Mouse (Mus musculus) embryonic facial prominence, embryonic 12.5 days (tissue): ENCODE measurements around the gene Asap2. TPM values are rescaled to one million over a fixed set of nuclear protein-coding genes. Genes with fewer than 3 reads are reported as not detected.
A peak's percentile ranks its signal among the peaks of the same experiment; 100 is the strongest.

Experiments
- ATAC-seq: fragments of 200-750 bp; cut with Nextera tagmentation; 2 replicates; pipeline ENCODE4 v1.8.0; 2017; ENCODE audit not compliant: insufficient number of reproducible peaks, insufficient read depth, low FRiP score, low TSS enrichment
- H3K27ac ChIP-seq: fragments of 300-500 bp; sonication (generic); 2 replicates; pipeline ENCODE4 v1.5.1; 2016; ENCODE audit warnings: mild to moderate bottlenecking
- H3K27me3 ChIP-seq: fragments of 300-500 bp; sonication (generic); 2 replicates; pipeline ENCODE4 v1.6.1; 2016; ENCODE audit warnings: mild to moderate bottlenecking, moderate library complexity
- H3K36me3 ChIP-seq: fragments of 300-500 bp; sonication (generic); 2 replicates; pipeline ENCODE4 v1.6.1; 2016; ENCODE audit warnings: mild to moderate bottlenecking
- H3K4me1 ChIP-seq: fragments of 300-500 bp; sonication (generic); 2 replicates; pipeline ENCODE4 v1.6.1; 2016
- H3K4me2 ChIP-seq: fragments of 300-500 bp; sonication (generic); replicated peaks from 2 replicates; pipeline ENCODE4 v1.6.1; 2016; ENCODE audit warnings: mild to moderate bottlenecking, moderate library complexity
- H3K4me3 ChIP-seq: fragments of 300-500 bp; sonication (generic); 2 replicates; pipeline ENCODE4 v1.5.1; 2016; ENCODE audit warnings: mild to moderate bottlenecking
- H3K9ac ChIP-seq: fragments of 300-500 bp; sonication (generic); 2 replicates; pipeline ENCODE4 v1.6.1; 2016; ENCODE audit warnings: mild to moderate bottlenecking, moderate library complexity
- H3K9me3 ChIP-seq: fragments of 300-500 bp; sonication (generic); 2 replicates; pipeline ENCODE4 v1.6.1; 2016; ENCODE audit warnings: mild to moderate bottlenecking, moderate library complexity
- WGBS: fragments of 180-500 bp; shearing (Covaris S2); methylation state at CpG from one replicate; pipeline ENCODE4 v1.1.7; 2016; 5-methylcytosine and 5-hydroxymethylcytosine counted together
- polyA plus RNA-seq: library from polyadenylated mRNA; unstranded; fragments of >200 nt; fragmentation: Nextera tagmentation; extraction: Ambion mirVana; gene quantifications from 2 replicates; pipeline ENCODE4 v1.2.1, GENCODE M21; 2016

Gene Asap2
- polyA plus RNA-seq, 1 experiment from 2014 or later, result 17.0 TPM

GRCm38 (mm10) chr12:21201485-21202269 lies 211.4 kb downstream of the Asap2 start:
- ATAC-seq, result no peak
- Histone ChIP-seq H3K36me3 (peaks cover 32% of the 10 kb centered on the region), H3K9me3 (no peaks in the 10 kb centered on the region), H3K4me1 (0 out of 2 replicates have a peak, but pooled peaks cover 5% of the 10 kb centered on the region), H3K9ac (no peak overlapping the region), H3K4me3 (no peak overlapping the region), H3K4me2 (no peak overlapping the region), H3K27me3 (no peaks in the 10 kb centered on the region), H3K27ac (no peak overlapping the region)
- 67% methylated on average over 10 of the region's 10 CpGs for WGBS

- ATAC-seq, result peak; percentile 77; the same call in 1 of the 2 replicates
- WGBS, result 51% methylated on average over 11 of the region's 11 CpGs
- H3K9ac ChIP-seq, result no peak overlapping the region
- H3K27me3 ChIP-seq, result no peaks in the 10 kb centered on the region
- H3K4me3 ChIP-seq, result no peak overlapping the region
- H3K4me1 ChIP-seq, result 0 out of 2 replicates have a peak, but pooled peaks cover 5% of the 10 kb centered on the region
- peaks cover 38% of the 10 kb centered on the region for H3K36me3 ChIP-seq
- H3K27ac ChIP-seq, result no peak overlapping the region
- no peak overlapping the region for H3K4me2 ChIP-seq
- H3K9me3 ChIP-seq, result no peaks in the 10 kb centered on the region
These were observed 214.5 kb downstream of the Asap2 start for GRCm38 (mm10) chr12:21204701-21205312.

- Histone ChIP-seq H3K9me3 (no peaks in the 10 kb centered on the region), H3K36me3 (peaks cover 40% of the 10 kb centered on the region), H3K4me1 (0 out of 2 replicates have a peak, but pooled peaks cover 5% of the 10 kb centered on the region), H3K27me3 (no peaks in the 10 kb centered on the region), H3K4me3 (no peak overlapping the region), H3K27ac (no peak overlapping the region), H3K4me2 (no peak overlapping the region), H3K9ac (no peak overlapping the region)
- WGBS, result 89% methylated on average over 4 of the region's 4 CpGs
- no peak for ATAC-seq
These were observed 215.5 kb downstream of the Asap2 start for GRCm38 (mm10) chr12:21205799-21206198.

- no peaks in the 10 kb centered on the region for H3K9me3 ChIP-seq
- H3K9ac ChIP-seq, result no peak overlapping the region
- 89% methylated on average over 5 of the region's 5 CpGs for WGBS
- no peak overlapping the region for H3K27ac ChIP-seq
- ATAC-seq, result no peak
- H3K27me3 ChIP-seq, result no peaks in the 10 kb centered on the region
- H3K4me2 ChIP-seq, result no peak overlapping the region
- peaks cover 40% of the 10 kb centered on the region for H3K36me3 ChIP-seq
- H3K4me1 ChIP-seq, result 0 out of 2 replicates have a peak, but pooled peaks cover 5% of the 10 kb centered on the region
- no peak overlapping the region for H3K4me3 ChIP-seq
These were observed 217.2 kb downstream of the Asap2 start for GRCm38 (mm10) chr12:21207422-21207821.

- Histone ChIP-seq H3K27ac (no peak overlapping the region), H3K27me3 (no peaks in the 10 kb centered on the region), H3K36me3 (peaks cover 47% of the 10 kb centered on the region), H3K9ac (no peak overlapping the region), H3K4me1 (0 out of 2 replicates have a peak, but pooled peaks cover 5% of the 10 kb centered on the region), H3K9me3 (no peaks in the 10 kb centered on the region), H3K4me3 (no peak overlapping the region), H3K4me2 (no peak overlapping the region)
- no peak for ATAC-seq
- 89% methylated on average over 11 of the region's 11 CpGs for WGBS
These were observed 218.0 kb downstream of the Asap2 start for GRCm38 (mm10) chr12:21208172-21208795.

- Histone ChIP-seq H3K9me3 (no peaks in the 10 kb centered on the region), H3K36me3 (peaks cover 47% of the 10 kb centered on the region), H3K27me3 (no peaks in the 10 kb centered on the region), H3K4me3 (no peak overlapping the region), H3K9ac (no peak overlapping the region), H3K4me2 (no peak overlapping the region), H3K27ac (no peak overlapping the region), H3K4me1 (0 out of 2 replicates have a peak, but pooled peaks cover 4% of the 10 kb centered on the region)
- no peak for ATAC-seq
- 89% methylated on average over 10 of the region's 10 CpGs for WGBS
These were observed 219.0 kb downstream of the Asap2 start for GRCm38 (mm10) chr12:21209273-21209672.

- 92% methylated on average over 17 of the region's 17 CpGs for WGBS
- H3K4me3 ChIP-seq, result no peak overlapping the region
- H3K4me2 ChIP-seq, result no peak overlapping the region
- H3K9ac ChIP-seq, result no peak overlapping the region
- peaks cover 30% of the 10 kb centered on the region for H3K36me3 ChIP-seq
- no peaks in the 10 kb centered on the region for H3K9me3 ChIP-seq
- no peak overlapping the region for H3K27ac ChIP-seq
- no peak for ATAC-seq
- H3K4me1 ChIP-seq, result no peaks in the 10 kb centered on the region
- no peaks in the 10 kb centered on the region for H3K27me3 ChIP-seq
These were observed 222.6 kb downstream of the Asap2 start for GRCm38 (mm10) chr12:21212876-21213275.

- no peak overlapping the region for H3K27ac ChIP-seq
- H3K9ac ChIP-seq, result no peak overlapping the region
- no peaks in the 10 kb centered on the region for H3K27me3 ChIP-seq
- H3K4me2 ChIP-seq, result no peak overlapping the region
- no peak for ATAC-seq
- no peaks in the 10 kb centered on the region for H3K4me1 ChIP-seq
- H3K4me3 ChIP-seq, result no peak overlapping the region
- peaks cover 31% of the 10 kb centered on the region for H3K36me3 ChIP-seq
- 94% methylated on average over 8 of the region's 8 CpGs for WGBS
- no peaks in the 10 kb centered on the region for H3K9me3 ChIP-seq
These were observed 224.4 kb downstream of the Asap2 start for GRCm38 (mm10) chr12:21214551-21215165.

GRCm38 (mm10) chr12:21217776-21218444 lies 227.7 kb downstream of the Asap2 start:
- 84% methylated on average over 11 of the region's 11 CpGs for WGBS
- Histone ChIP-seq H3K27me3 (no peaks in the 10 kb centered on the region), H3K9me3 (no peaks in the 10 kb centered on the region), H3K4me3 (no peak overlapping the region), H3K36me3 (peaks cover 38% of the 10 kb centered on the region), H3K4me2 (no peak overlapping the region), H3K27ac (no peak overlapping the region), H3K9ac (no peak overlapping the region), H3K4me1 (no peaks in the 10 kb centered on the region)
- ATAC-seq, result no peak

GRCm38 (mm10) chr12:21220596-21220995 lies 230.3 kb downstream of the Asap2 start:
- Histone ChIP-seq H3K4me3 (no peak overlapping the region), H3K9ac (no peak overlapping the region), H3K36me3 (peaks cover 46% of the 10 kb centered on the region), H3K9me3 (no peaks in the 10 kb centered on the region), H3K4me1 (no peaks in the 10 kb centered on the region), H3K4me2 (no peak overlapping the region), H3K27ac (no peak overlapping the region), H3K27me3 (no peaks in the 10 kb centered on the region)
- no peak for ATAC-seq
- 66% methylated on average over 1 of the region's 1 CpGs for WGBS

- Histone ChIP-seq H3K4me3 (no peak overlapping the region), H3K9me3 (no peaks in the 10 kb centered on the region), H3K36me3 (peaks cover 36% of the 10 kb centered on the region), H3K4me1 (no peaks in the 10 kb centered on the region), H3K27ac (no peak overlapping the region), H3K9ac (no peak overlapping the region), H3K27me3 (no peaks in the 10 kb centered on the region), H3K4me2 (no peak overlapping the region)
- WGBS, result 88% methylated on average over 4 of the region's 4 CpGs
- no peak for ATAC-seq
These were observed 233.7 kb downstream of the Asap2 start for GRCm38 (mm10) chr12:21223923-21224322.
